ENCODE assay signal across 8 mouse cellular contexts in genomic region chr13:54691737-54692136, GRCm38 (mm10). TPM values are rescaled to one million over a fixed set of nuclear protein-coding genes. Genes with fewer than 3 reads are reported as not detected.
A peak's percentile ranks its signal among the peaks of the same experiment; 100 is the strongest.
DNase-seq lines count a peak whose midpoint lies in the region; ATAC-seq lines count a peak whose summit lies in the region.

No protein-coding gene starts in this region.

- no peaks in the 10 kb centered on the region for H3K9me3 ChIP-seq in forebrain, embryonic 13.5 days (replicated peaks)
- no peaks in the 10 kb centered on the region for H3K9me3 ChIP-seq in forebrain, embryonic 11.5 days (ENCODE audit: control insufficient read depth, low read length)
- no peaks in the 10 kb centered on the region for H3K9me3 ChIP-seq in hindbrain, embryonic 14.5 days (ENCODE audit: control insufficient read depth, low read length)
- no peaks in the 10 kb centered on the region for H3K9me3 ChIP-seq in midbrain, embryonic 11.5 days (ENCODE audit: control insufficient read depth, low read length)

- H3K36me3 ChIP-seq in forebrain, embryonic 13.5 days (ENCODE audit: poor library complexity, severe bottlenecking) = no peaks in the 10 kb centered on the region
- H3K36me3 ChIP-seq in forebrain, embryonic 11.5 days (ENCODE audit: control insufficient read depth, insufficient read depth, low read length) = no peaks in the 10 kb centered on the region
- H3K36me3 ChIP-seq in hindbrain, embryonic 14.5 days (replicated peaks; ENCODE audit: control insufficient read depth, insufficient read depth) = no peaks in the 10 kb centered on the region
- H3K36me3 ChIP-seq in midbrain, embryonic 11.5 days (ENCODE audit: control insufficient read depth, insufficient read depth, low read length) = no peaks in the 10 kb centered on the region

- H3K9ac ChIP-seq in forebrain, embryonic 13.5 days = peak overlapping the region; percentile 95; the same call in 1 of the 2 replicates
- H3K9ac ChIP-seq in forebrain, embryonic 11.5 days (ENCODE audit: low read length) = no peak overlapping the region
- H3K9ac ChIP-seq in hindbrain, embryonic 14.5 days = no peak overlapping the region
- no peak overlapping the region for H3K9ac ChIP-seq in midbrain, embryonic 11.5 days (ENCODE audit: low read length)

- H3K4me3 ChIP-seq in forebrain, embryonic 13.5 days = no peak overlapping the region
- H3K4me3 ChIP-seq in forebrain, embryonic 11.5 days (ENCODE audit: low read depth, low read length) = no peak overlapping the region
- H3K4me3 ChIP-seq in hindbrain, embryonic 14.5 days (replicated peaks; ENCODE audit: low read length) = no peak overlapping the region
- H3K4me3 ChIP-seq in midbrain, embryonic 11.5 days (ENCODE audit: low read depth, low read length) = no peak overlapping the region

- no peak for ATAC-seq in forebrain, embryonic 13.5 days
- no peak for ATAC-seq in forebrain, embryonic 11.5 days (replicated peaks; ENCODE audit: low FRiP score)
- ATAC-seq in hindbrain, embryonic 14.5 days (ENCODE audit: low FRiP score) = no peak
- no peak for ATAC-seq in midbrain, embryonic 11.5 days (ENCODE audit: low FRiP score)

- H3K4me2 ChIP-seq in forebrain, embryonic 13.5 days = peak overlapping the region; percentile 97
- no peak overlapping the region for H3K4me2 ChIP-seq in forebrain, embryonic 11.5 days (ENCODE audit: low read depth, low read length, severe bottlenecking)
- H3K4me2 ChIP-seq in hindbrain, embryonic 14.5 days (replicated peaks) = peak overlapping the region; percentile 93; the same call in 1 of the 2 replicates
- no peak overlapping the region for H3K4me2 ChIP-seq in midbrain, embryonic 11.5 days

- DNase-seq in forebrain, embryonic 11.5 days (ENCODE audit: low spot score) = no peak
- peak; percentile 76 to 81 for DNase-seq in B cell, adult 2 months
- DNase-seq in hindbrain, embryonic 14.5 days (ENCODE audit: low spot score) = no peak
- DNase-seq in midbrain, embryonic 11.5 days (ENCODE audit: low spot score, missing footprints) = peak; percentile 8
- no peak for DNase-seq in gastrocnemius, postnatal 4 days (ENCODE audit: low spot score in 2 of 2)
- DNase-seq in adrenal gland, adult 8-10 months = no peak
- no peak for DNase-seq in urinary bladder, adult 18-20 months (ENCODE audit: low spot score in 2 of 2)

- no peak overlapping the region for H3K27ac ChIP-seq in forebrain, embryonic 13.5 days
- H3K27ac ChIP-seq in forebrain, embryonic 11.5 days (ENCODE audit: low read depth, low read length) = no peak overlapping the region
- no peak overlapping the region for H3K27ac ChIP-seq in hindbrain, embryonic 14.5 days
- no peak overlapping the region for H3K27ac ChIP-seq in midbrain, embryonic 11.5 days (ENCODE audit: low read depth, low read length)

- peaks cover 44% of the 10 kb centered on the region for H3K4me1 ChIP-seq in forebrain, embryonic 13.5 days
- H3K4me1 ChIP-seq in forebrain, embryonic 11.5 days (replicated peaks; ENCODE audit: control insufficient read depth, insufficient read depth, low read length) = peaks cover 14% of the 10 kb centered on the region
- peaks cover 21% of the 10 kb centered on the region for H3K4me1 ChIP-seq in hindbrain, embryonic 14.5 days (replicated peaks; ENCODE audit: control insufficient read depth, insufficient read depth, low read length)
- H3K4me1 ChIP-seq in midbrain, embryonic 11.5 days (ENCODE audit: control insufficient read depth, insufficient read depth, low read length) = peaks cover 13% of the 10 kb centered on the region

- H3K27me3 ChIP-seq in forebrain, embryonic 13.5 days = no peaks in the 10 kb centered on the region
- H3K27me3 ChIP-seq in forebrain, embryonic 11.5 days (ENCODE audit: control insufficient read depth, insufficient read depth, low read length) = no peaks in the 10 kb centered on the region
- H3K27me3 ChIP-seq in hindbrain, embryonic 14.5 days (ENCODE audit: control insufficient read depth, insufficient read depth, low read length) = no peaks in the 10 kb centered on the region
- H3K27me3 ChIP-seq in midbrain, embryonic 11.5 days (ENCODE audit: control insufficient read depth, insufficient read depth, low read length) = no peaks in the 10 kb centered on the region

RNA-seq across cellular contexts. Expression of gene Rnf44, which starts 2.0 kb away (rescaled TPM):
- 98.6 and 98.8 TPM in 2 replicates for polyA plus RNA-seq in forebrain, embryonic 13.5 days (2015; fragmentation: Nextera tagmentation; extraction: Ambion mirVana)
- 124 and 126 TPM in 2 replicates for polyA plus RNA-seq in forebrain, embryonic 11.5 days (2014; fragmentation: Nextera tagmentation; extraction: Ambion mirVana)
- polyA plus RNA-seq in hindbrain, embryonic 14.5 days (2014; fragmentation: Nextera tagmentation; extraction: Ambion mirVana) = 75.9 and 80.7 TPM in 2 replicates
- polyA plus RNA-seq in midbrain, embryonic 11.5 days (2014; fragmentation: Nextera tagmentation; extraction: Ambion mirVana) = 88.6 and 111 TPM in 2 replicates
- 10 to 100 TPM; 50.3 to 51.0 TPM for total RNA-seq in gastrocnemius, postnatal 4 days (2021)
- 100 to 1,000 TPM; 117 to 123 (median 122) TPM for total RNA-seq in adrenal gland, adult 8-10 months (2022)

RNA-seq across cellular contexts. Expression of gene Cdhr2, which starts 9.5 kb away (rescaled TPM):
- polyA plus RNA-seq in forebrain, embryonic 13.5 days (2015; fragmentation: Nextera tagmentation; extraction: Ambion mirVana) = 0.05 TPM in 1 of 2 replicates, not detected in the other
- not detected in 2 replicates for polyA plus RNA-seq in forebrain, embryonic 11.5 days (2014; fragmentation: Nextera tagmentation; extraction: Ambion mirVana)
- 0.14 and 0.16 TPM in 2 replicates for polyA plus RNA-seq in hindbrain, embryonic 14.5 days (2014; fragmentation: Nextera tagmentation; extraction: Ambion mirVana)
- polyA plus RNA-seq in midbrain, embryonic 11.5 days (2014; fragmentation: Nextera tagmentation; extraction: Ambion mirVana) = 0.06 TPM in 1 of 2 replicates, not detected in the other
- total RNA-seq in gastrocnemius, postnatal 4 days (2021) = under 1 TPM; 0.07 to 0.08 TPM
- not detected for total RNA-seq in adrenal gland, adult 8-10 months (2022)

RNA-seq across cellular contexts. Expression of gene Gprin1, which starts 57.9 kb away (rescaled TPM):
- polyA plus RNA-seq in forebrain, embryonic 13.5 days (2015; fragmentation: Nextera tagmentation; extraction: Ambion mirVana) = 3.5 TPM in 2 replicates
- polyA plus RNA-seq in forebrain, embryonic 11.5 days (2014; fragmentation: Nextera tagmentation; extraction: Ambion mirVana) = 8.2 and 13.5 TPM in 2 replicates
- 23.5 and 31.6 TPM in 2 replicates for polyA plus RNA-seq in hindbrain, embryonic 14.5 days (2014; fragmentation: Nextera tagmentation; extraction: Ambion mirVana)
- polyA plus RNA-seq in midbrain, embryonic 11.5 days (2014; fragmentation: Nextera tagmentation; extraction: Ambion mirVana) = 9.8 and 10.8 TPM in 2 replicates
- under 1 TPM; 0.76 to 0.78 TPM for total RNA-seq in gastrocnemius, postnatal 4 days (2021)
- total RNA-seq in adrenal gland, adult 8-10 months (2022) = 1 to 10 TPM; 4.0 to 6.4 (median 4.2) TPM

Comparison
In these comparisons a context has a peak if more than half of its experiments do, and no peak if none do; other contexts are left out.
1. H3K4me2 ChIP-seq: peak in forebrain, embryonic 13.5 days (single experiment) and hindbrain, embryonic 14.5 days (single experiment); none in forebrain, embryonic 11.5 days (single experiment) and midbrain, embryonic 11.5 days (single experiment).
2. DNase-seq: peak in B cell, adult 2 months (2 of 2) and midbrain, embryonic 11.5 days (single experiment); none in forebrain, embryonic 11.5 days (single experiment), hindbrain, embryonic 14.5 days (single experiment), gastrocnemius, postnatal 4 days (0 of 2), adrenal gland, adult 8-10 months (single experiment) and urinary bladder, adult 18-20 months (0 of 2).